Mouse (Mus musculus) erythroblast, adult 5-6 weeks (primary cell): ENCODE results near the gene Myd88. TPM values are rescaled to one million over a fixed set of nuclear protein-coding genes. Genes with fewer than 3 reads are reported as not detected.
A peak's percentile ranks its signal among the peaks of the same experiment; 100 is the strongest.

ENCODE experiments used
- ATAC-seq: replicated peaks from 2 replicates; pipeline ENCODE4 v1.8.0; 2016; ENCODE audit warnings: moderate number of reproducible peaks, mild to moderate bottlenecking, moderate TSS enrichment, inconsistent platforms; ENCODE audit not compliant: poor library complexity, low FRiP score, severe bottlenecking
- total RNA-seq, 2 experiments: library from RNA; stranded (forward) in 1 of 2; stranded (reverse) in 1 of 2; fragments of 150-400 nt in 1 of 2; fragments of 200-764, 138-1000 nt in 1 of 2; gene quantifications; 2 replicates each; pipeline versions ENCODE4 v1.2.3 to v1.2.4; 2015 to 2017; ENCODE audit warnings: low replicate concordance in 2 of 2

Gene Myd88
- total RNA-seq, 2 experiments from 2014 or later: 5.1 to 20.0 TPM

DNA sequence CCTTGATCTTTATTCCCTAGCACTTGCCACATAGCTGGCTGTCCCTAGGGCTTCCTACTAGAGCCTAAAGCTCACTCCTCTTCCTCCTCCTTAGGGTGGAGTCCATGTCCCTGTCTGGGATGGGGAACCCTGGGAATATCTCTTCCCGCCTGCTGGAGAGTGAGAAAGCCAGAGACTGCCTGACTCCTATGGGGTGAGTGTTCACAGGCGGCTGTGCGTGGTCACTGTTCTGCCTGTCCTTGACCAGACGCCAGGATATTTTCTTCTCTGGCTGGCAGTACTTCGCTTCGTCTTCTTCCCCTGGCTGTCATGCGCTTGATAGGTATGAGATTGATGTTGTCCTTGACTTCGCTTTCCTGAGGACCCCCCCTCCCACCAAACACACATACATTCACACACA lies 5.2 kb upstream of the Myd88 start:
- ATAC-seq: no peak

DNA sequence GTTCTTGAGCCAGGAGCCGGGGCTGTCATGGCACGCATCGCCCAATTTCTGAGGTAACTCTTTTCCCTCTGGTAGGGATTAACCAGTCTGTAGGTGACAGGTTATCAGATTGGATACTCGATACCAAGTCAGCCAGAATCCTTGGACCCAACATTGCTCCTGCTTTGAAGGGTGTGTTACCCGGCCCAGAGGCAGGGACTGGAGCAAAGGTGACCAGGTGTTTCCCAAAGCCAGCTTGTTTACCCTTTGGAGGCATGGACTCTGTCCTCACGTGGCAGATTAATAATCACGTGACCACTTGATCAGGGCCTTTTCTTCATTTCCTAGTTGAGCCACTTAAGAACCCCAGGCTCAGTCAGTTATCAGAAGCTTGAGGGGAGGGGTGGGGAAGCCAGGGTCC lies 1.5 kb upstream of the Myd88 start:
- no peak for ATAC-seq

DNA sequence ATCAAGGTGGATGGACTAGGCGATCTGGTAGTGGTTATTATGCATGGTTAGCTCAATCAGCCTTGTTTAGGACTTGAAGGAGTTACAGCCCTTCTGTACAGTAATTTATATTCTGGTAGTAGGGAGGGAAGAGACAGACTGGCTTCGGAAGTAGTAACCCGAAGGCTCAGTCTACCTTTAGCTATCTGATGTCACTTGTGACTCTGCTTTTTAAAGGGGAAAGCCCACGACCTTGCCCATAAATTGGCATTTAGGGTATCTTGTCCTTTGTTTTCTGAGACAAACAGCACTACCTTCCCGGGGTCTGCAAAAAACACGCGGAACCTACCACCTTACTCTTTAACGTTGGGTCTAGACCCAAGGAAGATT lies 1.0 kb downstream of the Myd88 start:
- ATAC-seq: peak; percentile 21

DNA sequence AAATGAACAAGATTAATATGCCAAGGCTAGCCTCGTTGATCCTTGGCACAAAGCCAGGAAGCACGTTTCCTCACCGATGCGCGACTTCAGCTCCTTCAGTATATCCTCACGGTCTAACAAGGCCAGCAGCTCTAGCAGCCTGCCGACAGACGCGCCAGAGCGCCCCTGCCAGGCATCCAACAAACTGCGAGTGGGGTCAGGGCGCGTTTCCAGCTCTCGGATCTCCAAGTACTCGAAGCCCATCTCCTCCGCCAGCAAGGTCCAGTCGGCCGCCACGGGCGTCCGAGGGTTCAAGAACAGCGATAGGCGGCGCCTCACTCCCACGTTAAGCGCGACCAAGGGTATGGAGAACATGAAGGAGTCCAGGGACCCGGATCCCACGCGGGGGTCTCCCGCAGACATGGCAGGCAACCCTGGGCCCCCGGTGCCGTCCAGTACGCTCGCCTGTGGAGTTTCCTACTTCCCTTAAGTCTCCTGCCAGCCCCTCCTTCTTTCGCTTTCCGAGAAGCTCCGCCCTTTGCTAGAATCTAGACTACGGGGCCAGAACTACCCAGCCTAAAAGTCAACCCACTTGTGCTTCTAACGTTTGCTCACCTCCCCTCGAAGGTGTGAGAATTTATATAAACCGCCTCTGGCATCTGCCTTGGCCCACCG lies 1.5 kb downstream of the Myd88 start, which contains the start of gene Acaa1a:
Gene Acaa1a, plus strand, starts transcription at position 119 of the 654 bp plus-strand sequence.
- peak; percentile 74 for ATAC-seq

DNA sequence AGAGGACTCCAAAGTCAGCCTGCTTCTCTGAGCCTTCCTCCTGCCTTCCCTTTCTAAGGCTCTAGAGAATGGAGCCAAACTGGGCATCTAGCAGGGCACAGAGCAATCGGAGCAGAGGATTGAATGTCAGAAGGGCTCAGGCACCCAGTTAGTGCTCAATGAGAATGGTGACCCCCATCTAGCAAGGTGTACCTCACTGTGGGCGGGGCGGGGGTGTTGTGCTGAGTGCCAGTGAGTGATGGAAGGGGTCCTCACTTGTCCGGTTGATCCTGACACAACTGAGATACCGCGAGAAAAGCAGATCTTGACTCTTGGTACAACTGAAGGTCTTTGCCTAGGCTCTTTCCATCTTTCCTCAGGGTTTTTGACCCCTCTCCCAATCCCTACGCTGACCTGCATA lies 2.1 kb downstream of the Myd88 start:
- no peak for ATAC-seq

DNA sequence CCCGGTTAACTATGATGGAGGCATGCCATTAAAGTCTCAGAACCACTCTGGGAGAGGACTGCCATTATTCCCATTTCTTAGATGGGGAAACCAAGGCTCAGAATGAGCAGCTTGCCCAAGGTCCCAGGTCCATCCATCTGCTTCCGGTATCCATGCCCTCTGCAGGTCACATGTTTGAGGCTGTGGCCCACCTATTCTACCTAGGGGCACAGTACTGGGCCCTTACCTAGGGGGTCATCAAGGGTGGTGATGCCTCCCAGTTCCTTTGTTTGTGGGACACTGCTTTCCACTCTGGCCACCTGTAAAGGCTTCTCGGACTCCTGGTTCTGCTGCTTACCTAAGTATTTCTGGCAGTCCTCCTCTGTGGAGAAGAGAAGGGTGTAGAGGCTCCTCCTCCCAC lies 2.9 kb downstream of the Myd88 start:
- ATAC-seq: no peak

DNA sequence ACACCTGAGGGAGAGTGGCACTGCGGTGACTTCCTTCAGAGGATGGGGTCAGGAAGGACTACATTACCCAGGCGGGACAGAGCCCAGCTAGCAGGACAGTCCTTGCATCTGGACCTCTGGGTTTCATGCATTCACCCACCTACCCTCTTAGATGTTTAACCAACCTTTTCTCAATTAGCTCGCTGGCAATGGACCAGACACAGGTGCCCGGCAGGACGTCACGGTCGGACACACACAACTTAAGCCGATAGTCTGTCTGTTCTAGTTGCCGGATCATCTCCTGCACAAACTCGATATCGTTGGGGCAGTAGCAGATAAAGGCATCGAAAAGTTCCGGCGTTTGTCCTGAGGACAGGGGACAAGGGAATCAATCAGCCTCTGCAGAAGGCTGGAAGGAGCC lies 3.4 kb downstream of the Myd88 start:
- no peak for ATAC-seq

DNA sequence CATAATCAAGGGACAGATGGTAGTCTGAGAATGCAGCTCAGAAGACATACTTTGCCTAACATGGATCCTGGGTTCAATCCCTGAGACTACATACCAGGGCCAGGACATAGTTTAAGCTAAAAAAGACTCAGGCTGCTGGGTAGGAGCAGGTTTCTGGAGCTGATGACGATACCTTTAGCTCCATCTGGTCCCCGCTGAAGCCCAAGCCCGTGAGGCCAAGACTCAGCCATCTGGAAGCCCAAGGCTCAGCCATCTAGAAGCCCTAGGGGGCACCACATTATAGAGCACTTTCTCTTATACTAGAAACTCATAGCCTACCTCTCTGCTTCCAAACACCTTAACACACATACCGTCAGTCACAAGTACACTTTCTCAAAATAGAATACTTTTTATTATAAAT lies 5.6 kb downstream of the Myd88 start:
- ATAC-seq: no peak

DNA sequence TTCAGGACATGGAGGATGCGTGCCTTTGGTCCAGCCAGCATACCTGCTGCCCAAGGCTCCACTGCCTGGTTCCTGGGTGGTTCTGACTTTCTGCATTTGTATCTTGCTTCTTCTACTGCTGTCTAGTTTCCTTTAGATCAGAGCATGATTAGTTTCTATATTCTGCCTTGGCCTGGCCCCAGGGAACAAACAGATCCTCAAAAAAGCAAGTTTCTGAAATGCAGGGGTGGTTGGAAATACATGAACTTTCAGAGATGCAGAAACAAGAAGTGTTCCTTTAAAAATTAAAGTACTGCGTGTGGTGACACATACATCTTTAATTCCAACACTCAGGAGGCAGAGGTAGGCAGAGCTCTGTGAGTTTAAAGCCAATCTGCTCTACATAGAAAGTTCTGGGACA lies 6.4 kb downstream of the Myd88 start:
- ATAC-seq: no peak

DNA sequence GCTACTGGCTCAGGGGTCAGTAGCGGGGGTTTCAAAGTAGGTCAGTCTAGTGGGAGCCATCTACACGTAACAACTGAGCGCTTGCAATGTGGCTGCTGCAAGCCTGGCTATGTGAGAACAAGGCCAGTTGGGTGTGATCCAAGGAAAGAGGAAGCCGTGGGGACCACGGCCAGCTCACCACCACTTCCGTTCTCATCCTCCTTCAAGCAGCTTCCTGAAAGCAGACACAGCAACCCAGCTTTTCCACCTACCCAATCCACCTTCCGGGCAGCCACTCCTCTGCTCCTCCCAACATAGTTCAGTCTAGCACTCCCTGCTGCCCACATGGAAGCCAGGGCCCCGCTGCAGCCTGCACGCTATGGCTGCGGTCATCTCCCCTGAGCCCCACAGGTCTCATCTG lies 6.9 kb downstream of the Myd88 start:
- no peak for ATAC-seq

DNA sequence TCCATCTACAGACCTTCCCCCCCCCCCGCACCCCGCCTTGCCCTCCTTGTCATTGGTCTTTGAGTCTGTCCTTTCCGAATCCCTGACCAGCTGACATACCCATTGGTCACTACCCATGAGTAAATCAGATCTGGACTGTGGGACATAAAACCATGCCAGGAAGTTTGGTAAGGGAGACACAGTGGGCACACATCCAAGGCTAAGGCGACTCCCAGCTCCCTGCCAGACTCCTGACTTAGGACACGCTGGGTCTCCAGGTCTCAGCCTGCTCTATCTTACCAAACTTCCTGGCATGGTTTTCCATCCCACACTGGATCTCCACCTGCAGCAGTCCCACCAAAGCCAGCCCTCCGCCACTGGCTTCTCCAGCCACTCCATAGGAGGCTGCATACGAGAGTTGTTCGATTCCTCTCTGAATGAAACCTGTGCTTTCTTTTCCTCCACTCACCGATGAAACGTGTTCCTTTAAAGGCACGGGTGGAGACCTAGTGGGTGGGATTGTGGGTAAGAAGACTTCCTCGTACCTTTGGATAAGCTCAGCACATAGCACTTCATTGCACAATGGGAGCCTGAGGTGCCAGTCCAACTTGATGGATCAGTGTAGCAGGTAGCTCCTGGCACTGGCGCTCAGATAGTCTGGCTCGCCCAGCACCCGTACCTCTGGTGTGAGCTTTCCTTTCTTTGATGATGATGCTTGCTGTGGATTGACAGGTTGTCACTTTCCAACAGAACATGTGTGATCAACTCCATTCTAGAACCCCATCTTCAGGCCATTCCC lies 10.8 kb downstream of the Myd88 start:
- ATAC-seq: no peak

DNA sequence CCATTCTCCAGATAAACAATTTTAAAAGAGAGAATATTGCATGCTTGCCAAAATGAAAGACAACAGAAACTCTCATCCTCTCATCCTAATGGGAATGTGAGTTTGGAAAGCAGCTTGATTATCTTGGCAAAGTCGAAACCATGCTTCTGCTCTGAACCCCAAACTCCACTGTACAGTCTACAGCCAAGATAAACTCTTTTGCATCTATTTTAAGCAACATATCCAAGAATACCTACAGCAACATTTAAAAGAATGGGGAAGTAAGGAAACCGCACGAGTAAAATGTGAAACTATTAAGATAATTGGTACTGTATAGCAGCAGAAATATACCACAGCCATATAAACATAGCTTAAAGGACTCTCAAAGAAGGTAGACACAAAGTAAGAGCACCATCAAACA lies 12.7 kb downstream of the Myd88 start:
- no peak for ATAC-seq

DNA sequence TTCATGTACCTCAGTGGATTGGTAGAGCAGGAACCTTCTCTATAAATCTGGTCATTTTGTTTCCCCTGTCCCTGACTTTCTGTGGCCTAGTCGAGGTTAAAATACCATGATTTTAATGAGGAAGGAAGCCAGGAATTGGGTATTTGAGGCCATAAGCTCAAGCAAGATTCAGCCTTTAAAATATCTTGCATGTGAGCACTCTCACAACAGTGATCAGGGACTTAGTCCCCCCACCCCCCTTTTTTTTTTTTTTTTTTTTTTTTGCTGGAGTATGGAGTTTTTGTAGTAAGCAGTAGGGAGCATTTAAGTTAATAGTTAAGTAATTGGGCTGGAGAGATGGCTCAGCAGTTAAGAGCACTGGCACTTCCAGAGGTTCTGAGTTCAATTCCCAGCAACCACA lies 17.1 kb downstream of the Myd88 start:
- no peak for ATAC-seq

DNA sequence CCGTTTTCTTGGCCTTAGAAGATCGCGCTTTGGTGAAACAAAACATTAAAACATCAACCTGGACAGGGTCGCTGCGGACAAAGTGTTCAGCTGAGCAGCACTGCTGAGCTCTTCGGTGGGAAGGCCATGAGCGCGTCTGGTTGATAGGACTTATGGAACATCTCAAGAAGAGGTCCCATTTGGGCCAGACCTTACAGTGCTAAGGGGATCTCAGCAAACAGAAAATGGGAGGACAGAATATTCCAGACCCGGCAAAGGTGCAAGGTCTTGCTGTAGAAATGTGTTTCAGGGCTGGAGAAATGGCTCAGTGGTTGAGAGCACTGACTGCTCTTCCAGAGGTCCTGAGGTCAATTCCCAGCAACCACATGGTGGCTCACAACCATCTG lies 18.0 kb downstream of the Myd88 start:
- ATAC-seq: peak; percentile 37

DNA sequence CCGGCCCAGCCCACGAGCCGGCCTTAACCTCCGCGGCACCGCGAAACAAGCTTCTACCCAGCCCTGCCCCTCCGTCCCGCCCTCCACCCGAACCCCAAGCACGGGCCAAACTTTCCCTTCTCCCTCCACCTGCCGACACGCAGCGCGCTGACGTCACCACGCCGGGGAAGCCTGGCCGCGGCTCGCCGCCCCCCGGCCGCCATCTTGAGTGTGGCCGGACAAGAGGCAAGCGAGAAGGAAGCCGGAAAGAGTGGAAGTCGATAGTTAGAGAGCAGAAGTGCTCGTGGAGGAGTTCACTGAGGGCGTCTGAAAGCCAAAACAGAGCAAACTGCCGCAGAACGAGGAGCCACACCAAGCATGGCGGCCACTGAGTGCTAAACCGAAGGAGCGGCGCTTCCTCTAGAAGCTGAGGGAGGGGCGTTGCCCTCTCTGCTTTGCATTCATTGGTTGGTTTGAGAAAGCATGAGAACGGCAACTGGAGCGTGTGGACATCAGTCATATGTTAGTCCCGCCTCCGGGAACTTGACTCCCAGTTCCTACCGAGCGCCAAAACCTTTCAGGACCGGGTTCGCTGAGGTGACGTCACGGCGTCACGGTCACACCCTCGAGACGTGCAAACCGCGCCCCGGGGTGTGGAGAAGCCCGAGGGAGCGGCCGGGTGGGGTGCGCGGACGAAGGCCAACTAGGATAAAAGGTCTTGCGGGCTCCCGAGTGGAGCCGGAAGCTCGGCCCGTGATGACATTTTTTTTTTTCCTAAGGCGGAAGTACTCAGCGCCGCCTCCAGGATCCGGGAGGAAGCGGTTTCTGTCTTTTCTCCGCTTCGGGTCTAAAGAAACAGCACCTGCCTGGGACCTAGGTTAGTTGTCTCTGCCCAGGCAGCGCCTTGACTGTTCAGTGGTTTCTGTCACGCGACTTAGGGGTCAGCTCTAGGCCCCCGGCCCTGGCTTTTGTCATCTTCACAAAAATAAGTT lies 18.6 kb downstream of the Myd88 start, which contains the start of gene Oxsr1:
Gene Oxsr1, minus strand, starts transcription at position 139 of the 971 bp plus-strand sequence.
- peak; percentile 94 for ATAC-seq

DNA sequence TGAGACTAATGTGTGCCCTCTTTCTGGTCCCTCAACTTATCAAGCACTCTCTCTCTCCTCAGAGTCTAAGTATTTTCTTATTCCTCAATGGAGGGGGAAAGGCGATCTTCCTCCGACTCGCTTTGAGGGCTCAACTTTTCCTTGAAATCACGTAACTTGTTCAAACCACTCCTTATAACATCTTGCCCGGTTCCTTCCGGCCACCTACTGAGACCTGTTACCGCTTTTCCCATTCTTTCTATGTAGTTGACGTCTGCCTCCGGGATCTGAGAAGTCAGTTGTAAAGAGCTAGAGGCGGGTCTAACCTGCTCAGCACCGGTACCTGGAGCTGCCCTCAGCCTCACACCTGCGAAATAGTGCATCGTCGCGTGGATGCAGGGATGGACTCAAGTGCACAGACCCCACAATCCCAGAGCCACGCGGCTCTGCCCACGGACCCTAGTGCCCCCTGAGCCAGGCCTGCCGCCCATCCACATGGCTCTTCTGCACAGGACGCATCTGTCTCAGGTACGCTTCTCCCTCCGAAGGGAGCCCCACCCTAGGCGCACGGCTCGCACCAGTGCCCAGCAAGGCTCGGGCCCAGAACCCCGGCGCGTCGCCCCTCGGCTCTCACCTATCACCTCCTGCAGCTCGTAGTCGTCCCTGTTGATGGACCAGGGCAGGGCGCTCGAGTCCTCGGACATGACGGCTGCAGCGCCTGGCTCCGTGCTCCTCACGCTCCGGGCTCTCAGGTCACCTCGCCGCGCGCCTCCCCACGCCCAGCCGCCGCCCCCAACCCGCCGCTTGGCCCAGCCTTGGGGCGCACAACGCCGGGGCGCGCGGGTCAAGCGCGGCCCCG lies 19.6 kb downstream of the Myd88 start:
- 0 out of 2 replicates have a peak, but pooled peaks have one; percentile 10 for ATAC-seq

DNA sequence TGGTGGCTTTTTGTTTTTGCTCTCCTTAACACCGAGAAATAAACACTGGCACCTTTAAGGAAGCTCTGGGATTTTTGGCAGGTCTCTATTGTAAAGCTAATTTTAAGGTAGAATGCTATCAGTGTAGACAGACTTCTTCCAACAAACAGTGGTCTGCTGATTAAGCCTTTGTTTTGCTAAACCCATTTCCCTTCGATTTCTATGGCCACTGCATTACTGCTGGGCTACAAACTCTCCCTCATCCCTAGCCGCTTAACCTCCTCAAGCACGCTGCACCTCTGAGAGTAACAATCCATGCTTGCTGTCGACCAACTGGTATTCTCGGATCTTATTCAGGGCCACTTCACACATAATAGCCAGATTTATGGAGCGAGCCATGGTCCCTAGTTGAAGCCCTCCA lies 20.3 kb downstream of the Myd88 start:
- ATAC-seq: no peak

DNA sequence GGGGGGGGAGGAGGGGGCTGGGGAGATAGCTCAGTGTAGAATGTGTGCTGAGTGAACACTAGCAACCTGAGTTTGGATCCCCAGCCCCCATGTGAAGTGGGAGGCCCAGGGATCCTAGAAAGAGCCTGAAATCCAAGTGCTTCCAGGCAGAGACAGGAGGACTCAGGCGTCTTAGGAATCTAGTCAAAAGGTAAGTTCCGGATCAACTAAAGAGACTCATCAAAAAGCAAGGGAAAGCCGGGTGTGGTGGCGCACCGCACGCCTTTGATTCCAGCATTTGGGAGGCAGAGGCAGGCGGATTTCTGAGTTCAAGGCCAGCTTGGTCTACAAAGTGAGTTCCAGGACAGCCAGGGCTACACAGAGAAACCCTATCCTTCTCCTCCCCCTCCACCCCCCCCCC lies 20.8 kb downstream of the Myd88 start:
- no peak for ATAC-seq

DNA sequence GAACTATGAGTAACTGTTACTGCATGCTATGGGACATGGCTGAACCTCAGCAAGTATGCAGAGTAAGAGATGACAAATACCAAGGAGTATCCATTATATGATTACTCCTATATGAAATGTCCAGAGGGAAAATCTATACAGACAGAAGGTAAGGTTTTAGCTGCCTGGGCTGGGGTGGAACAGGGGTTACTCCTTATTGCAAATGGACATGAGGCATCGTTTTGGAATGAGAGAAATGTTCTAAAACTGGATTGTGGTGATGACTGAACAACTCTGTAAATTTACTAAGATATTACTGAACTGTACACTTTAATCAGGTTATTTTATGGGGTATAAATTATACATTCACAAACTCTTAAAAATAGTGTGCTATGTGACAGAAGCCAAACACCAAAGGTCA lies 22.3 kb downstream of the Myd88 start:
- ATAC-seq: no peak

DNA sequence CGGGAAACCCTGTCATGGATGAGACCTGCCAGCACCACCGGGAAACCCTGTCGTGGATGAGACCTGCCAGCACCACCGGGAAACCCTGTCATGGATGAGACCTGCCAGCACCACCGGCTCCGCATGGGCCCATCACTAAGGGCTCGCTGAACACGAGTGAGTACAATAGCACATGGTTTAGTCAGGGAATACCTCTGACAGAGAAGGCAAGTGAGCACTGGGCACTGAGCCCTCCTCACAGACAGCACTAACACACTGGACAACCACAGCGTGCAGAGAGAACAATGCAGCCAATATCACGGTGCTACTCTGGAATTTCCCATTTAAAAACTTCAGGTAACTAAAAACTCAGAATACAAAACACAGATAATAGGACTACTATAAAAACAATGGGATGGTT lies 28.1 kb downstream of the Myd88 start:
- no peak for ATAC-seq
